Mouse (Mus musculus) testis, adult 2 months (tissue): ENCODE data around the gene Gm20388.

Source experiments
- CTCF ChIP-seq: fragments of 200-500 bp; IDR thresholded peaks from 2 replicates; pipeline ENCODE4 v1.5.1; 2012; ENCODE audit warnings: low read depth, mild to moderate bottlenecking, inconsistent platforms, low read length, moderate library complexity; ENCODE audit not compliant: control insufficient read depth, insufficient read depth, insufficient replicate concordance
- POLR2A ChIP-seq: fragments of 200-500 bp; IDR thresholded peaks from 2 replicates; pipeline ENCODE4 v1.6.1; 2012; ENCODE audit warnings: low read depth, mild to moderate bottlenecking, inconsistent platforms, low read length, moderate library complexity; ENCODE audit not compliant: control insufficient read depth

DNA sequence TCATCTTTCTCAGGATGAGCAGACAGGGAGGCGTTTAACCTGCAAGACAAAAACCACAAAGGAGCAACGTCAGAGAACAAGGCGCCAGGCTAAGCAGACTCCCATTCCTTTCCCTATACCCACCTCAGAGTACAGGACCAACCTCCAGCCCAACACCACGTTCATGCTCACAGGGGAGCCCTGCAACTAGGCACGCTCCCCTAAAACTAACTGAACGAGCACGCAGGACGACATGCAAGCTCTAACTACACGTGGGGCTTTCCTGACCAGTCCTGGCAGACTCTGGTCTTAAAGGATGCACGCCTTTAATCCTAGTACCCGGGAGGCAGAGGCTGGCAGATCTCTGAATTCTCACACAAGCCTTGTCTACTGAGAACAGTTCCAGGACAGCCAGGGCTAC, 1910.7 kb downstream of the Gm20388 start:
- TF ChIP-seq CTCF (no peak), POLR2A (no peak)
